Mouse (Mus musculus) thymus, postnatal 25 days (tissue): ENCODE measurements around the gene Sdhb.

Experiments
- DNase-seq: peaks from one replicate; pipeline ENCODE4 v3.0.0; 2022

Sdhb gene

GRCm38 (mm10) chr4:140981605-140982004, 20.6 kb downstream of the Sdhb start:
- DNase-seq = peak; percentile 29

GRCm38 (mm10) chr4:140982808-140983207, 21.8 kb downstream of the Sdhb start:
- no peak for DNase-seq

GRCm38 (mm10) chr4:140983442-140983841, 22.4 kb downstream of the Sdhb start:
- DNase-seq = peak; percentile 74

- no peak for DNase-seq
Observed at GRCm38 (mm10) chr4:140984544-140984943, 23.5 kb downstream of the Sdhb start.

- no peak for DNase-seq
Observed at GRCm38 (mm10) chr4:140986024-140986710, 25.2 kb downstream of the Sdhb start.

- peak; percentile 91 for DNase-seq
Observed at GRCm38 (mm10) chr4:140986711-140987395, 25.9 kb downstream of the Sdhb start, which contains the start of gene Atp13a2. Gene Atp13a2 (plus strand): TSS chr4:140986873.

GRCm38 (mm10) chr4:140987476-140987875, 26.5 kb downstream of the Sdhb start:
- peak; percentile 24 for DNase-seq

- DNase-seq = no peak
Observed at GRCm38 (mm10) chr4:140988706-140989290, 27.8 kb downstream of the Sdhb start.

GRCm38 (mm10) chr4:140989447-140989846, 28.4 kb downstream of the Sdhb start:
- DNase-seq = no peak

- no peak for DNase-seq
Observed at GRCm38 (mm10) chr4:140992215-140992614, 31.2 kb downstream of the Sdhb start.

GRCm38 (mm10) chr4:140993846-140994245, 32.8 kb downstream of the Sdhb start:
- no peak for DNase-seq

- no peak for DNase-seq
Observed at GRCm38 (mm10) chr4:140995811-140996210, 34.8 kb downstream of the Sdhb start.

- no peak for DNase-seq
Observed at GRCm38 (mm10) chr4:140996812-140997211, 35.8 kb downstream of the Sdhb start.

- DNase-seq = no peak
Observed at GRCm38 (mm10) chr4:141005983-141006382, 45.0 kb downstream of the Sdhb start.

GRCm38 (mm10) chr4:141008028-141008427, 47.0 kb downstream of the Sdhb start:
- no peak for DNase-seq

GRCm38 (mm10) chr4:141010118-141010517, 49.1 kb downstream of the Sdhb start, which contains the start of gene Mfap2:
Gene Mfap2 (plus strand): TSS chr4:141010418.
- DNase-seq = no peak

GRCm38 (mm10) chr4:141010526-141010925, 49.5 kb downstream of the Sdhb start:
- no peak for DNase-seq

GRCm38 (mm10) chr4:141010941-141011429, 50.0 kb downstream of the Sdhb start:
- DNase-seq = no peak

- no peak for DNase-seq
Observed at GRCm38 (mm10) chr4:141011556-141012328, 50.7 kb downstream of the Sdhb start.

- no peak for DNase-seq
Observed at GRCm38 (mm10) chr4:141012558-141012957, 51.6 kb downstream of the Sdhb start.

GRCm38 (mm10) chr4:141014114-141014513, 53.1 kb downstream of the Sdhb start:
- DNase-seq = no peak

GRCm38 (mm10) chr4:141014856-141015255, 53.9 kb downstream of the Sdhb start:
- DNase-seq = no peak

- DNase-seq = no peak
Observed at GRCm38 (mm10) chr4:141015356-141015755, 54.4 kb downstream of the Sdhb start.
